Mouse (Mus musculus) forebrain, embryonic 15.5 days (tissue): ENCODE measurements around the gene Emc3. TPM values are rescaled to one million over a fixed set of nuclear protein-coding genes. Genes with fewer than 3 reads are reported as not detected.

ENCODE experiments used
- ATAC-seq: fragments of 200-750 bp; cut with Nextera tagmentation; replicated peaks from 2 replicates; pipeline ENCODE4 v1.8.0; 2017; ENCODE audit warnings: mild to moderate bottlenecking, moderate TSS enrichment, moderate library complexity
- H3K27ac ChIP-seq: fragments of 300-500 bp; sonication (generic); replicated peaks from 2 replicates; pipeline ENCODE4 v1.5.1; 2015; ENCODE audit warnings: mild to moderate bottlenecking, inconsistent platforms
- H3K27me3 ChIP-seq: fragments of 300-500 bp; sonication (generic); 2 replicates; pipeline ENCODE4 v1.6.1; 2015; ENCODE audit warnings: inconsistent platforms
- H3K36me3 ChIP-seq: fragments of 300-500 bp; sonication (generic); 2 replicates; pipeline ENCODE4 v1.6.1; 2015; ENCODE audit warnings: mild to moderate bottlenecking, inconsistent platforms
- H3K4me1 ChIP-seq: fragments of 300-500 bp; sonication (generic); 2 replicates; pipeline ENCODE4 v1.6.1; 2015; ENCODE audit warnings: inconsistent platforms
- H3K4me2 ChIP-seq: fragments of 300-500 bp; sonication (generic); replicated peaks from 2 replicates; pipeline ENCODE4 v1.6.1; 2015; ENCODE audit warnings: mild to moderate bottlenecking, inconsistent platforms
- H3K4me3 ChIP-seq: fragments of 300-500 bp; sonication (generic); 2 replicates; pipeline ENCODE4 v1.5.1; 2015; ENCODE audit warnings: mild to moderate bottlenecking, inconsistent platforms
- H3K9ac ChIP-seq: fragments of 300-500 bp; sonication (generic); replicated peaks from 2 replicates; pipeline ENCODE4 v1.6.1; 2015; ENCODE audit warnings: mild to moderate bottlenecking, inconsistent platforms
- H3K9me3 ChIP-seq: fragments of 300-500 bp; sonication (generic); 2 replicates; pipeline ENCODE4 v1.6.1; 2016; ENCODE audit warnings: inconsistent platforms
- whole genome bisulfite sequencing: fragments of 180-500 bp; shearing (Covaris S2); methylation state at CpG from one replicate; pipeline ENCODE4 v1.1.7; 2015; ENCODE audit warnings: mixed read lengths; 5-methylcytosine and 5-hydroxymethylcytosine counted together
- microRNA-seq: library from miRNA; unstranded; fragments of <30 nt; microRNA quantifications from one replicate; pipeline ENCODE4, GENCODE M21; 2016
- polyA plus RNA-seq: library from polyadenylated mRNA; unstranded; fragments of >200 nt; fragmentation: Nextera tagmentation; extraction: Ambion mirVana; gene quantifications from 2 replicates; pipeline ENCODE4 v1.2.1, GENCODE M21; 2015

Gene Emc3
- polyA plus RNA-seq, 1 experiment from 2014 or later, result 103 TPM

DNA sequence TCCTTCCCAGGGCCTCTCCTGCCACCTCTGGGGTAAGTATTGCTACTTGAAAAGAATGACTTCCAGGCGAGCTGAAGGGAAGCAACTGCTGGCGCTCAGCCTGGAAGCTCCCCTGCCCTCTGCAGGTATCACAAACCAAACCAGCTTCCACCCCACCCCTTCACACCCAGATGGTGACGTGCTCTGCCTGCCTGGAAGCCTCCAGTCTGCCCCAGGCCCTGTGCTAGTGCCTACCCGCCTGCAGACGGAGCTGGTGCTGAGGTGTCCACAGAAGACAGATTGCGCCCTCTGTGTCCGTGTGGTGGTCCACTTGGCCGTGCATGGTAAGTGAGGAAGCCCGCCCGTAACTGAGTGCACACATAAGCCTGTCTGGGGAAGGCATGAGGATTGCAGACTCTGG is 59.4 kb downstream of the Emc3 start:
- 72% methylated on average over 10 of the region's 10 CpGs for WGBS
- no peaks in the 10 kb centered on the region for H3K9me3 ChIP-seq
- peaks cover 17% of the 10 kb centered on the region; the same call in 1 of the 2 replicates for H3K27me3 ChIP-seq
- no peak overlapping the region for H3K4me3 ChIP-seq
- peaks cover 8% of the 10 kb centered on the region for H3K4me1 ChIP-seq
- H3K27ac ChIP-seq, result no peak overlapping the region
- H3K4me2 ChIP-seq, result no peak overlapping the region
- H3K9ac ChIP-seq, result no peak overlapping the region
- H3K36me3 ChIP-seq, result no peaks in the 10 kb centered on the region
- ATAC-seq, result no peak

DNA sequence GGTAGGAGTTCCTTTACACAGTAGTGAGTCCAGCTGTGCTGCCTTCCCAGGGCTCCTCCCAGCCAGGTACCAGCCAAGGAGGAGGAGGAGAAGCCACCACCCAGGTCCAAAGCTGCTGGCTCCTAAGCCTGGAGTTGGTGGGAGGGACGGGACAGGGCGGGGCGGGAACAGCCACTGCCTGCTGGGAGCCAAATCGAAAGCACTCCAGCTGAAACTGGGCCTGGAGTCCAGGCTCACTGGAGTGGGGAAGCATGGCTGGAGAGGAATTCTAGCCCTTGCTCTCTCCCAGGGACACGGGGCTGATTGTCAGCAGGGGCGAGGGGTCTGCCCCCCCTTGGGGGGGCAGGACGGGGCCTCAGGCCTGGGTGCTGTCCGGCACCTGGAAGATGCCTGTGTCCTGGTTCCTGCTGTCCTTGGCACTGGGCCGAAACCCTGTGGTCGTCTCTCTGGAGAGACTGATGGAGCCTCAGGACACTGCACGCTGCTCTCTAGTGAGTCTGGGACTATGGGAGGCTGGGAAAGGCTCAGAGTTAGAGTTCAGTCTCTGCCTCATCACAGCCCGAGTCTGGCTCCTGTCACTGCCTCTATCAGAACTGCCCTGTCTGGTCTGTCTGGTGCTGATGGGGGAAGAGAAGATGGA is 60.0 kb downstream of the Emc3 start, which contains the start of gene Il17rc:
Gene Il17rc, plus strand, starts transcription at position 131 of the 640 bp plus-strand sequence.
- Histone ChIP-seq H3K9me3 (no peaks in the 10 kb centered on the region), H3K9ac (no peak within 1 kb of the TSS), H3K36me3 (no peaks in the 10 kb centered on the region), H3K27me3 (peaks cover 17% of the 10 kb centered on the region; the same call in 1 of the 2 replicates), H3K27ac (no peak within 1 kb of the TSS), H3K4me2 (no peak within 1 kb of the TSS), H3K4me1 (peaks cover 8% of the 10 kb centered on the region), H3K4me3 (no peak within 1 kb of the TSS)
- no peak for ATAC-seq
- 17% methylated on average over 12 of the region's 12 CpGs for WGBS

DNA sequence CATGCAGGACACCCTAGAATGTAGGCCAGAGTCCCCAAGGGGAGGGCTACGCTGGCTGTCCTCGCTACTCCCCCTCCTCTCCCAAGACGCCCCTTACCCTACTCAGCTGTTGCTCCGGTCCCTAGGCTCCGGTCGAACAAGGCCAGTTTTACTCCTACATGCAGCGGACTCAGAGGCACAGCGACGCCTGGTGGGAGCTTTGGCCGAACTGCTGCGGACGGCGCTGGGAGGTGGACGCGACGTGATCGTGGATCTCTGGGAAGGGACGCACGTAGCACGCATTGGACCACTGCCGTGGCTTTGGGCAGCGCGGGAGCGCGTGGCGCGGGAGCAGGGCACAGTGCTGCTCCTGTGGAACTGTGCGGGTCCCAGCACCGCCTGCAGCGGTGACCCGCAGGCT is 62.0 kb downstream of the Emc3 start:
- Histone ChIP-seq H3K27ac (no peak overlapping the region), H3K4me1 (peaks cover 8% of the 10 kb centered on the region), H3K4me2 (peak overlapping the region; percentile 55), H3K27me3 (peaks cover 17% of the 10 kb centered on the region; the same call in 1 of the 2 replicates), H3K36me3 (no peaks in the 10 kb centered on the region), H3K4me3 (peak overlapping the region; percentile 37), H3K9ac (peak overlapping the region; percentile 29), H3K9me3 (no peaks in the 10 kb centered on the region)
- WGBS, result 1% methylated on average over 31 of the region's 31 CpGs
- peak; percentile 62 for ATAC-seq

DNA sequence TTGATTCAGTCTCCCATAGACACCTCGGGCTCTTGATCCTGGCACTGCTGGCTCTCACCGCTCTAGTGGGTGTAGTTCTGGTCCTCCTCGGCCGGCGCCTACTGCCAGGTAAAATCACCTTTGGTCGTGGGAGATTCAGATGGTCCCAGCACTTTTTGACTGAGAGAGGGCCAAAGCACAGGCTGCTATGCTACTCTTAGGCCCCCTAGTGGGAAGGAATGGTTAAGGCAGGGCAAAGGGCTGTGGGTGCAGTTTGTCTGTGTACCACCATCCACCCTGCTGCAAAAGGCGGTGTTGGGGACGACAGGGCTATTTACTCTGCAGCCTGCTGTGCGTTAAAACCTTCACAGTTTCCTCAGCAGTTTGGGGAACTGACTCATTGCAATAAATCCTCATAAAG is 62.4 kb downstream of the Emc3 start:
- Histone ChIP-seq H3K4me3 (peak overlapping the region; percentile 37), H3K4me1 (peaks cover 8% of the 10 kb centered on the region), H3K36me3 (no peaks in the 10 kb centered on the region), H3K27me3 (peaks cover 17% of the 10 kb centered on the region; the same call in 1 of the 2 replicates), H3K27ac (no peak overlapping the region), H3K4me2 (peak overlapping the region; percentile 55), H3K9ac (peak overlapping the region; percentile 29; the same call in 1 of the 2 replicates), H3K9me3 (no peaks in the 10 kb centered on the region)
- ATAC-seq, result peak; percentile 74
- WGBS, result 5% methylated on average over 9 of the region's 9 CpGs

DNA sequence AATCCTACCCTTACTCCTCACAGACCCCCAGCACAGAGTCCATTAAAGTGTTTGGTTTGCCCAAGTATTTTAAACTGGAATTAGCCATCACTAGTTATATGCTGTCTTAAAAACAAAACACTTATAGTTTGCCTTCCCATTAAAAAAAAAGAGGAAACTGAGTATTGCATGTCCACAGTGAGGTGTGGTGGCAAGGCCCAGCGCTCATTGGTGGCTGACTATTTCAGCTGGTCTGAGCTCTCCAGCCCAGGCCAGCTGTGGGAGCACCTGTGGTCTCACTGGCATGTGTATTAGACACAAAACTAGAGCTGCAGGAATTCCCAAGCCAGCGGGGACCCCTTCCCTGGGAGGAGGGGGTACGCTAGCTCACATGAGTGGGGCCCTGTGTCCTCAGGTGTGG is 62.9 kb downstream of the Emc3 start:
- 66% methylated on average over 3 of the region's 3 CpGs for WGBS
- Histone ChIP-seq H3K9ac (no peak overlapping the region), H3K9me3 (no peaks in the 10 kb centered on the region), H3K27ac (no peak overlapping the region), H3K27me3 (peaks cover 17% of the 10 kb centered on the region; the same call in 1 of the 2 replicates), H3K4me1 (peaks cover 8% of the 10 kb centered on the region), H3K36me3 (no peaks in the 10 kb centered on the region), H3K4me2 (no peak overlapping the region), H3K4me3 (no peak overlapping the region)
- no peak for ATAC-seq

DNA sequence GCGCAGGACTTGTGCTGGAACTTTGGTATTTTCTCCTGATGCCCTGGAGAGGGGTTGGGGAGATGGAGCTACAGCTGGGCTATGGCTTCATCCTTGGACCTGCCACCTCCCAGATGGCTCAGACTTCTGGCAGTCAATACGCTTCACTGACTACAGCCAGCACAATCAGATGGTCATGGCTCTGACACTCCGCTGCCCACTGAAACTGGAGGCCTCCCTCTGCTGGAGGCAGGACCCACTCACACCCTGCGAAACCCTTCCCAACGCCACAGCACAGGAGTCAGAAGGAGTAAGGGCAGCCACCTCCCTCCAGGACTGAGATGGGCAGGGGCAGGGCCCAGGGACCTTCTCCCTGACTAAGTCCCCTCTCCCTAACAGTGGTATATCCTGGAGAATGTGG is 65.8 kb downstream of the Emc3 start:
- no peak overlapping the region for H3K27ac ChIP-seq
- no peak overlapping the region for H3K9ac ChIP-seq
- H3K4me2 ChIP-seq, result no peak overlapping the region
- peaks cover 8% of the 10 kb centered on the region for H3K4me1 ChIP-seq
- 49% methylated on average over 5 of the region's 5 CpGs for WGBS
- no peak for ATAC-seq
- H3K36me3 ChIP-seq, result no peaks in the 10 kb centered on the region
- no peaks in the 10 kb centered on the region for H3K9me3 ChIP-seq
- no peak overlapping the region for H3K4me3 ChIP-seq
- H3K27me3 ChIP-seq, result peaks cover 10% of the 10 kb centered on the region; the same call in 1 of the 2 replicates

Small RNA genes lying within 50 kb of the gene (microRNA-seq; reads per million reads assigned to microRNA genes)
- not detected for gene Gm23365

Other genes starting within 250 kb of the Emc3 start
- gene Cpne9, start 249.3 kb downstream of the Emc3 start, polyA plus RNA-seq, result 0.34 and 0.39 TPM in 2 replicates
- gene Brpf1, start 224.5 kb downstream of the Emc3 start, polyA plus RNA-seq, result 19.6 and 22.2 TPM in 2 replicates
- 11.6 and 11.8 TPM in 2 replicates for gene Ogg1, start 204.7 kb downstream of the Emc3 start, polyA plus RNA-seq
- 79.0 and 88.0 TPM in 2 replicates for gene Camk1, start 187.7 kb downstream of the Emc3 start, polyA plus RNA-seq
- gene Tada3, start 153.8 kb downstream of the Emc3 start, polyA plus RNA-seq, result 79.4 and 82.2 TPM in 2 replicates
- gene Arpc4, start 153.5 kb downstream of the Emc3 start, polyA plus RNA-seq, result 390 and 428 TPM in 2 replicates
- 7.6 and 8.1 TPM in 2 replicates for gene Ttll3, start 142.4 kb downstream of the Emc3 start, polyA plus RNA-seq
- gene Rpusd3, start 112.3 kb downstream of the Emc3 start, polyA plus RNA-seq, result 14.8 and 23.3 TPM in 2 replicates
- not detected in 2 replicates for gene Cidec, start 95.9 kb downstream of the Emc3 start, polyA plus RNA-seq
- gene Jagn1, start 89.1 kb downstream of the Emc3 start, polyA plus RNA-seq, result 89.2 and 93.1 TPM in 2 replicates
- not detected in 2 replicates for gene Il17re, start 73.2 kb downstream of the Emc3 start, polyA plus RNA-seq
- gene Il17rc, start 60.2 kb downstream of the Emc3 start, polyA plus RNA-seq, result 1.6 and 2.4 TPM in 2 replicates
- 63.8 and 66.7 TPM in 2 replicates for gene Creld1, start 48.4 kb downstream of the Emc3 start, polyA plus RNA-seq
- 5.1 and 6.0 TPM in 2 replicates for gene Prrt3, start 29.7 kb downstream of the Emc3 start, polyA plus RNA-seq
- gene Fancd2, start within 50 bp of the Emc3 start, polyA plus RNA-seq, result 6.5 and 6.7 TPM in 2 replicates
- 0.22 TPM in 1 of 2 replicates, not detected in the other for gene Fancd2os, start 69.1 kb upstream of the Emc3 start, polyA plus RNA-seq
- 239 and 240 TPM in 2 replicates for gene Brk1, start 73.1 kb upstream of the Emc3 start, polyA plus RNA-seq
- 79.6 and 83.6 TPM in 2 replicates for gene Vhl, start 92.3 kb upstream of the Emc3 start, polyA plus RNA-seq
- gene Irak2, start 106.8 kb upstream of the Emc3 start, polyA plus RNA-seq, result 1.3 and 1.5 TPM in 2 replicates
- 0.78 and 1.3 TPM in 2 replicates for gene Tatdn2, start 165.4 kb upstream of the Emc3 start, polyA plus RNA-seq
- gene Ghrl, start 188.2 kb upstream of the Emc3 start, polyA plus RNA-seq, result 0.41 and 0.59 TPM in 2 replicates
- gene Sec13, start 209.1 kb upstream of the Emc3 start, polyA plus RNA-seq, result 239 and 245 TPM in 2 replicates